Mouse (Mus musculus): ENCODE data around the gene Mrpl14.
A peak's percentile ranks its signal among the peaks of the same experiment; 100 is the strongest.

Gene Mrpl14

GRCm38 (mm10) chr17:45686716-45687115 lies 594 bp downstream of the Mrpl14 start, which contains the start of gene Tmem63b:
TSS of gene Tmem63b (minus strand) at chr17:45686905.
- peak; percentile 69 for DNase-seq (ENCODE audit: low read depth)

GRCm38 (mm10) chr17:45689120-45689519 lies 3.0 kb downstream of the Mrpl14 start:
- no peak for DNase-seq (ENCODE audit: low read depth)

GRCm38 (mm10) chr17:45690044-45690443 lies 3.9 kb downstream of the Mrpl14 start:
- DNase-seq (ENCODE audit: low read depth): no peak

DNA sequence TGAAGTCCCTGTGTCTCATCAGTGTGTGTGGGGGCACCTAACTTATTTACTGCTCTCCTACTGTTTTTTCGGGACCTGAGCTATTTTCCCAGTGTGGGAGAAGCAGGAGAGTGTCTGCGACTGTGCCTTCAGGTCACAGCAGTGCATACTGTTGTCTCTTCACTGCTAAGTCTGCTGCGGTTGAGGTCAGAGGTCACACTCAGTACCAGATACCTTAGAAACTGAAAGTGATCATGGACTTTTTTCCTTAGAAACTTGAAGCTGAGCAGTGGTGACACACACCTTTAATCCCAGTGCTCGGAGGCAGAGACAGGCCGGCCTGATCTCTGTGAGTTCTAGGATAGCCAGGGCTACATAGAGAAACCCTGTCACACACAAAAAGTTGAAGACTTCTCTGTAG lies 6.0 kb downstream of the Mrpl14 start:
- DNase-seq (ENCODE audit: low read depth): no peak

DNA sequence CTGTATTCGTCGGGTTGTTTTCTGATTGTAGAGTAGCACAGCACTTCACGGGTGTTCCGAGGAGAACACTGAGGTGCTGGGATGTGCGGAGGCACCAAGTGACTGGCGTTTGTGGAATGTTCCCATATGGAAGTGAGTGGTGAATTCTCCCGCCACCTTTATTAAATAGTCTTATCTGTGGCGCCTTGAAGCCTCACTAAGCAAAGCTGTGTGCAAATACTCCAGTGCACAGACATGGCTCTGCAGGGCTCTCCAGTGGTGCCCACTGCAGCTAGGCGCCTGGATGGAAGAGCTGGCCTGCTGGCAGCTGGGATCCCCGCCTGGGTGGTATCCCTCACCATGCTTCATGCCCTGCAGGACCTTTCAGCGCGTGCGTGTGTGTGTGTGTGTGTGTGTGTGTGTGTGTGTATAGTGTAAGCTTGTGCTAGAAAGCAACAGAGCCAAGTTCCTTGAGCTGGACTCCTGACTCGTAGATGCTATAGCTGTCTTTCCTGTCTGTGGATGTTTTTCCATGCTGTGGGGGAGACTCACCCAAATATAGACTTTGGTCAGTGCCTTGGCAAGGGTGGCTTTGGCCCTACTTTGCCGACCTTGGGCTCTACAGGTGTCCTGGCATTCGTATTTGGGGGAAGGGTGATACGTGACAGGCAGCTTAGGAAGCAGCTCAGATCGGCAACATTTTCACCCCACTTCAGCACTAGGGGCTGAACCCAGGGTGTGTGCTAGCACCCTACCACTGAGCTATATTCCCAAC lies 7.9 kb downstream of the Mrpl14 start:
- no peak for DNase-seq (ENCODE audit: low read depth)

GRCm38 (mm10) chr17:45695227-45696120 lies 9.4 kb downstream of the Mrpl14 start:
- peak; percentile 86 for DNase-seq (ENCODE audit: low read depth)

DNA sequence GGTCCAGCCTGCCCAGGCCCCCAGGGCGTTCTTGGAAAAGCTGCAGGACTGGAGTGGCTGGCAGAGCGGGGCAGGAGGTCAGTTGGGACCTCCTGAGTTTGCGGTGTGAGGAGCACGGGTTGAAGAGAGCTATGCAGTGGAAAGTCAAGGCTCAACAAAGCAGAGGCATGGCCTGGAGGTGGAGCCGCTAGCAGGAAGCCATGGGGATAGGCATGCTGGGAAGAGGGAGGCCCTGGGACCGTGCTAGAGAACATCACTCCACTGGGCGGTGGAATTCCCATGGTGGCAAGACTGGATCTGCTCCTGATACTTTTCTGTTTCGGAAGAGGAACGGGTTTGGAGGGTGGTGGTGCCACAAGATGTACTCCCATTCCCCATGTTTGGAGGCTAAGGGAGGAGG lies 10.9 kb downstream of the Mrpl14 start:
- DNase-seq (ENCODE audit: low read depth): no peak

DNA sequence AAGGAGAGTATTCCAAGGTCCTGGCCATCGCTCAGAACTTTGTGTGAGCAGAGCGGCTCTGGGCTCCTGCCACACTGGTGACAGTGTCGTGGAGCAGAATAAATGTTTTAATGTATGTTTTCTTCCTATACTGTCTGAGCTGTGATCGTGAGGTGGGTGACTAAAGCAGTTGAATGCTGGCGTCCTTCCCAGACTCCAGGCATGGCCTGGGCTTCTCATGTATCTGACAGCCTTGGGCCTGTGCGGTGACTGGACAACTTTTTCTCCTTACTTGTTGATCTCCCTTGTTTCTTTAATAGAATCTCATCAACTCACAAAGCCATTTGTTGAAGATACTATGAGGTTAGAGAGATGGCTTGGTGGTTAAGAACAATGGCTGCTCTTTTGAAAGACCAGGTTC lies 12.2 kb downstream of the Mrpl14 start:
- DNase-seq (ENCODE audit: low read depth): no peak

- no peak for DNase-seq (ENCODE audit: low read depth)
Measured at GRCm38 (mm10) chr17:45699039-45699740, 13.1 kb downstream of the Mrpl14 start.

- DNase-seq (ENCODE audit: low read depth): no peak
Measured at GRCm38 (mm10) chr17:45700496-45701235, 14.5 kb downstream of the Mrpl14 start.

- no peak for DNase-seq (ENCODE audit: low read depth)
Measured at GRCm38 (mm10) chr17:45701236-45701591, 15.1 kb downstream of the Mrpl14 start.

DNA sequence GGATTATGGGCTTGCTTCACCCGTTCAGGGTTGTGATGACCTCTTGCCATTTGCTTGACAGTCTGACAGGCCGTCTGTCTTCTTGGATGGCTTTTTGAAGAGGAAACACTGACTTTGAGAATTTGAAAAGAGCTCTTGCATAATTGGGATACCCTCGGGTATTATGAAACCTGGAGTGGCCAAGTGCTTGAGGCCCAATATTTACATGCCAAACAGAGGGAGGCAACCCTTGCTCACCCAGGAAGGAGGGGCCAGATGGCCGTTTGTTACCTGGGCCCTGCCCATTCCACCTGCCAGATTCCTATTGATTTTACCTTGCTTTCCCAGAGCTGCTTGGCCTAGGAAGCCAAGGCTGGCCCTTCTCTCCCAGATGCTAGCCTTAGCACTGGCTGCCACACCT lies 16.1 kb downstream of the Mrpl14 start:
- peak; percentile 42 for DNase-seq (ENCODE audit: low read depth)

GRCm38 (mm10) chr17:45703187-45703586 lies 17.1 kb downstream of the Mrpl14 start:
- DNase-seq (ENCODE audit: low read depth): peak; percentile 92

GRCm38 (mm10) chr17:45706796-45707195 lies 20.7 kb downstream of the Mrpl14 start:
- DNase-seq (ENCODE audit: low read depth): peak; percentile 58

DNA sequence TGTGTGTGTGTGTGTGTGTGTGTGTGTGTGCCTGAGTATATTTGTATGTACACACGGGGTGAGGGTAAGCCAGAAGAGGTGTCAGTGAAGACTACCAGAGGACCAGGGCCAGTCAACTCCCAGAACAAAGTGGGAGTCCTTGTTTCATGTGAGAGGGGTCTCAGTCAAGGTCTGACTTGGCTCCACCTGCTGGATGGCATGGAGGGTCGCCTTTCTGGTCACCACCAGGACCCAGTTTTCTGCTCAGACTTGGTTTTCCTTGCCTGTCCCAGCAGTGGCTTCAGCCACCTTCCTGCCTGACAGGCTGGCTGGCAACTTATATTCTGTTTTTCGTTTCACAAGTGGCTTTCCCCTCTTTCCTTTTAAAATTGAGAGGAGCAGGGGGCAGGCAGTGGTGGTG lies 21.3 kb downstream of the Mrpl14 start:
- DNase-seq (ENCODE audit: low read depth): no peak

GRCm38 (mm10) chr17:45708179-45708578 lies 22.1 kb downstream of the Mrpl14 start:
- no peak for DNase-seq (ENCODE audit: low read depth)

DNA sequence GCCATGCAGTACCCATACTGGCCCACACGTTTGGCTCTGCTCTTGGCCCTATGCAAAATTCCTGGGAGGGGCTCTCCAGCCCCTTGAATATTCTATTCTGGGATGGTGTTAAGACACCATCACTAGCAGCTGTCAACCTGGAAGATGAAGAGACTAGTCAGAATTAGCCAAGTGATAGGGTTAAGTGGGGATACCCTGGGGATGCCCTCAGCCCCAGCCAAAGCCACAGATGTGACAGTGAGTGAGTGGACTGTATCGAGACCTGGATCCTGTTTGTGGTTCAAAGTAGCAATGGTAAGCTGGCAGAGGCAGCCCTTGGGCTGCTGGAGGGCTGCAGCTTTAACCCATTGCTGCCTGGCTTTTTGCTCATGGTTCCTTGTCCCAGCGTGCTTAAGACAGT lies 23.7 kb downstream of the Mrpl14 start:
- DNase-seq (ENCODE audit: low read depth): no peak

DNA sequence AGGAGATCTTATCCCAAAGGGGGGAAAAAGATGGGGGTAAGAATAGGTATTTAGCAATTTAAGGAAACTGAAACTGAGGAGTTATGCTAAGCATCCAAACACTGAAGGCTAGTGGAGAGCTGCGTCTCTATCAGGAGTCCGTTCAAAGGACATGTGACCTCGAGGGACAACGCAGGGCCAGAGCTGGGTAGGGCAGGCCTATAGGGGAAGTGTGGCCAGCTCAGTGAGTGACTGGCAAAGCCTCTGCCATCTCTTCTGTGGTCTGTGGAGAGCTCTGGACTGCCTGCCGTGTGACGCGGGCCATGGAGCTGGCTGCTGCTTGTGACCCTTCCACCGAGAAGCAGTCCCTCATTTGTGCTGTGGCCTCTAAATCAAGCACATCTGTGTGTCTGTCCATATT lies 24.3 kb downstream of the Mrpl14 start:
- DNase-seq (ENCODE audit: low read depth): peak; percentile 55

DNA sequence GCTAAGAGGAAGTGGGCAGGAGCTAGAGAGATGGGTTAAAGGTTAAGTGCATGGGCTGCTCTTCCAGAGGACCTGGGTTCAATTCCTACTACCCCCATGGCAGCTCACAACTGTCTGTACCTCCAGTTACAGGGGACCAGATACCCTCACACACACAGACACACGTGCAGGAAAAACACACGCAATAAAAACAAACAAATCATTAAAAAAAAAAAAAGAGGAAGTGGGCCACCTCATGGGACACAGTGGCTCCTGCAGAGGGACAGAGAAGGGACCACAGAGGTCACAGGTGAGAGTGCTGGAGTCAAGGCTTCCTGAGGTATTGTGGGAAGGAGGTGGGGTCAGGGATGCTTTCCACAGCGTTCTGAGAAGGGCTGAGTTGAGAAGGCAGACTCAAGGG lies 25.4 kb downstream of the Mrpl14 start:
- peak; percentile 47 for DNase-seq (ENCODE audit: low read depth)

- peak; percentile 68 for DNase-seq (ENCODE audit: low read depth)
Measured at GRCm38 (mm10) chr17:45718323-45718722, 32.2 kb downstream of the Mrpl14 start.

- DNase-seq (ENCODE audit: low read depth): peak; percentile 67
Measured at GRCm38 (mm10) chr17:45723732-45724573, 37.8 kb downstream of the Mrpl14 start.

All from 416B (cell line).